Mouse (Mus musculus): ENCODE results near the gene Ifih1. TPM values are rescaled to one million over a fixed set of nuclear protein-coding genes. Genes with fewer than 3 reads are reported as not detected.

Gene Ifih1
- total RNA-seq (2022) = 1 to 10 TPM; 2.5 to 3.5 (median 2.9) TPM

DNA sequence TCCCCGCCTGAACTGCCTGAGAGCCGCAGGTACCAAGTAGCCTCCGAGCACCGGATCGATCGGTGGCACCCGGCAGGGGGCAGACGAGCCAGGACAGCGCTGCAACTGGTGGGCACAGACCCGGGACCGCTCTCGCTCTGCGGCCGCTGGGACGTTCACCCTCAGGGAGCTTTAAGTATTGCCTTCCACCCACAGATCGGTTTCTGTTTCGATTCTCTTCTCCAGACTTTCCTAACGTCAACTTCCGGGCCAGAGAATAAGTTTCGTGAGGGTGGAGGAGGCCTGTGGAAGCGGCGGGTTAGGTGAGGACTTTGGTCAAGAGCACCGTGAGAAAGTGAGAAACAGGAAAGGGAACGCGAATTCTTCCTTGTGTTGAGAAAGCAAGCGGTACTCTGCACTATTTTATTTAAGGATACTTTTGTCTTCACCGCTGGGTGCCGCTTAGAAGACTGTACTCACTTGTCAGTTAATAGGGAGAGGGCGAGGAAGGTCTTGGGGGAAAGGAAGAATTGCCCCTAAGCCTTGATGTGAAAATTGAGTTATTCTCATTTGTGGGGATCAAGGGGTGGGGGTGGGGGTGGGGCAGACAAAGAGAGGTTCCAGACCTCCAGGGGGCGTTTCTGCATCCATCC, at the start of gene Ifih1:
TSS of gene Ifih1 (minus strand) at position 242 of the 632 bp plus-strand sequence.
- peak; percentile 18 to 38 for DNase-seq (ENCODE audit: low spot score in 2 of 2)

DNA sequence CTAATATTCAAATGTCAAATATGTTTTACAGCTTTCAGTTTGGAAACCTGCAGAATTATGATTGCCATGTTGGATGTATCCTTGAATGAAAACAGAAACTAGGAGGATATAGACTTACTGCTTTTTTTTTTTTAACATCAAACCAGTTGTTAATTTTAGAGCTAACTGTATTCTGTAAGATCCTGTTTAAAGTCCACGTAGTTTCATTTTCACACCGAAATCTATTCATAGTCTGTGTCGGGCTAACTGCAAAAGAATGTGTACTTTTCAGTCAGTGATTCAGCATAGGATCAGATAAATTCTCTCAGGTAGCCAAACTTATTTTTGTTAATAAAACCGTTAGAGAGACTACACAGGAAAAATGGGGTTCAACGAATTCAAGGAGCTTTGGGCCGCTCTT, 39.9 kb upstream of the Ifih1 start:
- DNase-seq (ENCODE audit: low spot score in 2 of 2) = no peak

DNA sequence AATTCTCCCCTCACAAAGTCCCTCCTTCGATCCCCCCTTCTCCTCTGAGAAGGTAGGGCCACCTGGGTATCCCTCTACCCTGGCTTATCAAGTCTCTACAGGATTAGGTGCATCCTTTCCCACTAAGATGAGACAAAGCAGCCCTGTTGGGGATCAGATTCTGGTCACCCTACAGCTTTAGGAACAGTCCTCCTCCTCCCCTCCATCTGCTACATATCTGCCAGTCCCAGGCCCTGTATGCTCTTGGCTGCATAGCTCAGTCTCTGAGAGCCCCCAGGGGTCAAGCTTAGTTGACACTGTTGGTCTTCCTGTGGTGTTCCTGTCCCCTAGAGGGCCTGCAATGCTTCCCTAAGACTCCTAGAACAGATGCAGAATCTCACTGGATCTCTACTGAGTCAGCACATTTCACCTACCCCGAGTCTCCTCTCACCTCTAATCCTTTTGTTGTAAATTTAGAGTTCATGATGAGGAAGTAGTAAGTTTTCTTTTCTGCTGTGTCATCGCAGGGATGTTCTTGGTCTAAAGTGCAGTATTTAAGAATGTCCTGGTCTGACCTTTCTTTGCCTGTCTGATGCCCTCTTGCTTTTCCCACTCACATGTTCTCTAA, 39.0 kb upstream of the Ifih1 start:
- no peak for DNase-seq (ENCODE audit: low spot score in 2 of 2)

DNA sequence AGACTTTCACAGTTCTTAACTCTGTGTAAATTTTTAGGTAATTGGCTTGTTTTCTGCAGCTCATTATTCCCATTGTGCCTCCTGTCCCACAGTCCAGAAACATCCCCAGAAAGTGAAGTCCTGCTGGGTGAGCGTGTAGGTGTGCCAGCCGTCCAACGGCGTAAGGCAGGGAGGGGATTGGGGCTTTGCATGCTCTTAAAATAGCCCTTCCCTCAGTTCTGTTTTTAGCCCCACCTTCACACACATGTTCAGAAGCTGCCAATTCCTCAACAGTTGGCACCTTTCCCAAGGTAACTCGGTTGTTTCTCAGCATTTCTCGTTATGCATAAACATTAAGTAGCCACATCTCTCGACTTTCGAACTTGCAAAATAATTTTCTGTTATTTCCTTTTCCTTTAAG, 35.6 kb upstream of the Ifih1 start:
- DNase-seq (ENCODE audit: low spot score in 2 of 2) = peak in 1 of 2 experiments; percentile 17

DNA sequence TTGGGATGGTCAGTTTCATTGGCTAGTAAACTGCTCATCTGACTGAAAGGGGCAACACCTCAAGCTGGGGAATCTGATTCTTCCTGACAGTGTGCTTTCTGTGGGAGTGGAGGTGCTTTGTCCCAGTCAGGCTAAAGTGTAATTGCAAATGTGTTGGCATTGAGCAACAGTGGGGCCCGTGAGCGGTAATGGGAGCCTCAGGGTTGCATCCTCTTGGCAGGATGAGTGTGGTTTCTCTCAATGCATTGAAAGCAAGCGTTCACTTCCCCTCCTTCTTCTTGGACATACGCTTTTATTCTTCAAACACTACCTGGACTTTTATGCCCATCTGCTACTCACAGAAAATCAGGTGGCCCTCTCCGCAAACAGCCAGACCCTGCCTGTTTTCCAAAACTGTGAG, 26.7 kb upstream of the Ifih1 start:
- no peak for DNase-seq (ENCODE audit: low spot score in 2 of 2)

DNA sequence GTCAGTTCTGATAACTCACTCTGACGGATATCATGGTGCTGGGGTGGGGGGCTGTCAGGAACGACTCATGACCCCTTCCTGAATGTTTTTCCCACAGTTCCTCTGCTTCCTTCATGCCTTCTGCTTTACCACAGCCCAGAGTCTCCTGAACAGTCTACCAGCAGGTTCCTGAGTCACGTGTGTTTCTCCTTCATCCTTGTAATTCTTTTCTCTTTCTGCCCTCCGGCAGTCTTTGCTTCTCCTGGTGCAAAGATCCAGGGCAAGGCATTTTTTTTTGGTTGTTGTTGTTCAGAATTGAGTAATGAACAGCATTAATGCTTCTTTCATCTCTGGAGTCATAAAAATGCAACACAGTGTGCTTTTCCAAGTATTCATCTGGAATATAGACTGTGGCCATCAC, 24.7 kb upstream of the Ifih1 start:
- no peak for DNase-seq (ENCODE audit: low spot score in 2 of 2)

DNA sequence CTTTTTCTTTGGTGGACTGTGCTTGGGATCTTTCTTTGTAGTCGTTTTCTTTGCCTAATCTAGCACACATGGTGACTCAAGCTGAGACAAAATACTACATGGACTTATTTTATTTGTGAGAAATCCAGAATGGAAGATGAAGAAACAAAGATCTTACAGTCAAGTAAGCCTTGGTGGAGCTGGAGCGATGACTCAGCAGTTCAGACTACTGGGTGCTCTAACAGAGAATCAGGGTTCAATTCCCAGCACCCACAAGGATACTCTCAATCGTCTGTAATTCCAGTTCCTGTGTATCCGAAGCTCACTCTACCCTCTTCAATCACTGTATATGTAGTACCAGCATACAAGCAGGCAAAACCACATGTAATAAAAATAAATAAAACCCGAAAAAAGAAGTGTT, 24.2 kb upstream of the Ifih1 start:
- no peak for DNase-seq (ENCODE audit: low spot score in 2 of 2)

DNA sequence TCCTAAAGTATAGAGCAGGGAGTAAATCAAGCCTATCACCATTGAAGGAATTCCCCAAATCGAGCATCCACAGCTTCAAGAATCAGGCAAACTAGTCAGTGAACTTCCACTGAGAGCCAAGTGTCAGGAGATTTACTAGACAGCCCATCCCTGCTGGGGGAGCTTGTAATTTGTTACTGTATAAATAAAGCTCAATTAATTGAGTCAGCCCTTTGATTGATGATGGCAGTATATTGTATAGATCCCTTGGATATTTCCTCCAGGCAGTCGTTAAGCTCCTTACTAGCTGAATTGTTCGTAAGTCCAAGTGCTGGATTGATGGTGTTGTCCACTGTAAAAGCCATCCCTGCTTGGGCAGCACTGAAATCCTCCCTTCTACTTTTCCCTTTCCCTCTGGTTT, 23.8 kb upstream of the Ifih1 start:
- DNase-seq (ENCODE audit: low spot score in 2 of 2) = no peak

DNA sequence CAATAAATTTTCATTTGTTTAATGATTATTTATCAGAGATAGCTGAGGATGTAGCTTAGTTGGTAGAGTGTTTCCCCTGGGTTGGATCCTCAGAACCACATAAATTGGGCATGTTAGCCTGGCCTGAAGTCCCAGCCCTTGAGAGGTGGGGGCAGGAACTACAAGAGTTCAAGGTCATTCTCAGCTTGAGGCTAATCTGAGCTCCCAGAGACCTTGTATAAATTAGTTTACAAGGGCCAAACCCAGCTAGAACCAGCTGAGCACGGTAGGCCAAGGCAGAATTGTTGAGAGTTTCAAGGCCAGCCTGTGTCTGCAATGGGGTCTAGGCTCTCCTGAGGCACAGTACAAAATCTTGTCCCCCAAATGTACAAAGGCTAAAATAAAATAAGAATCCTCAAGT, 19.5 kb upstream of the Ifih1 start:
- no peak for DNase-seq (ENCODE audit: low spot score in 2 of 2)

DNA sequence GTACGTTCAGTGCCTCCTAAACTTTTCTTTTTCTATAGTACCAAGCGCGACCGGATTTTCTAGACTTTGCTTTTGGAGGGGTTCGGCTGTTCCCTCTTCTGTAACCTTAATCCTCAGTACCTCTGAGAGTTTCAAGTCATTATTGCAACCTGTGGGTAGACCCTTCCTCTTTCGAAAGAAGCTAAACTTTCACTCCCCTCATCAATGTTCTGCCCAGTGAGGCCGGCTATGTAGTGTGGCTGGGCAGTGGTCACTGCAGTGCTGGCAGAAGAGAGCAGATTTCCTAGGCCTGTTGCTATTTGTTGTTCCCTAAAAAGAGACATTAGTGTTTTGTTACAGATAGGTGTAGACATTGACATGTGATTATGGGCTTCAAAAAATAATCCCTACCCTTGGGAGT, 18.8 kb upstream of the Ifih1 start:
- DNase-seq (ENCODE audit: low spot score in 2 of 2) = no peak

DNA sequence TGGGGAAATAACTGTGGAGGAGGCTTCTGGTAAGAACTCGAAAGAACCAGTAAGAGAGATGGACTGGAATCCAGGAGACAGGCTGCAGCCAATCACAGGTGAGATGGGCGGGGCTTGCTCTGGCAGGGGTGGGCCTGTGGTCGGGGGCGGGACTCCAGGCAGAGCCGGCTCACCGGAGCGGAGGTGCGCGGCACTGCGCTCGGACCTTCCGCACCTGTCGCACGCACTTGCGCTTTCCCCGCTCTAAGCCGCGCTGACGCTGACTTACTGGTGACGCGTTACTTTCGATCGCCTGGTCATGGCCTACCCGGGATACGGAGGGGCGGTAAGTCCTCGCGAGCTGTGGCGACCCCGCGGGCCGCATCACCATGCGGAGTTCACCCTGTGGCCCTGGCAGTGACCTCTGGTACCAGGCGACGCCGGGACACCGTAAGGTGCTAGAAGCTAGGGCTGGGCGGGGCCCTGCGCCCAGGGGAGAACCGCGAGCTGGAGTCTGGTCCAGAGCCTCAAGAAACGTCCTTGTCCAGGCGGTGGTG, 18.1 kb upstream of the Ifih1 start, which contains the start of gene Gca:
TSS of gene Gca (plus strand) at position 151 of the 536 bp plus-strand sequence.
- DNase-seq (ENCODE audit: low spot score in 2 of 2) = peak; percentile 54 to 68

DNA sequence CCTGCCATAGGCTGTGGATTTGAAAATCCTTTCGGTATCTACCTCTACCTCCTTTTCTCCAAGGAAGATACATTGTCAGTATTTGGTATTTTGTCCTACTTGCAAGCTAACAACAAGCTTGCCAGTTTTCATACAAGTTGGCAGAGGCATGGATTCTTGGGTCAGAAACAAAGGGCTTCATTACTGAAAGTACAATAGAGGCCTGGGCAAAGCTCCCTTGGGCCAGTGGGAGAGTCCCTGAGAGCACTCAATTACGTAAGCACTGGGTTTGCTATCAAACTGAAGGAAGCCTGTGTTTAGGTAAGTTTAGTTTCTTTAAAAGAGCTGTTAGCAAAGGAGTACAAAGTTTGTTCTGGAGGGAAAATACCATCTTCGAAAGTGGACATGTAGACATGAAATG, 16.5 kb upstream of the Ifih1 start:
- DNase-seq (ENCODE audit: low spot score in 2 of 2) = no peak

DNA sequence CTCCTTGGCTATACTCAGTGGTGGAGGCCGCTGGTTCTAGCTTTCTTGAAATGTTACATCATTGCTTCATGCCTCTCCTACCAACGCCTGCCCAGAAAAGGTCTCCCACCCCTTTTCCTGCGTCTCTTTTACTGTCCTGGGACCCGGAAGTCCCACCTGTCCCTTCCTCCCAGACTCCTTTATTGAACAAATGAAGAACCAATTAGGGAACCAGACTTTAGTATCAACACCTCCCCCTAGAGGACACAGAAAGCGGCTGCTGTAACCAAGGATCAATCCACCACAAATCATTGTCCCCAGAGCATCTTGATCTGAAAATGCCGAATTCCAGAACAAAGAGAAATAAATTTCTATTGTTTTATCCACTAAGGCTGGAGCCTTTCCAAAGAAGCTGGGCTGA, 14.5 kb upstream of the Ifih1 start:
- no peak for DNase-seq (ENCODE audit: low spot score in 2 of 2)

DNA sequence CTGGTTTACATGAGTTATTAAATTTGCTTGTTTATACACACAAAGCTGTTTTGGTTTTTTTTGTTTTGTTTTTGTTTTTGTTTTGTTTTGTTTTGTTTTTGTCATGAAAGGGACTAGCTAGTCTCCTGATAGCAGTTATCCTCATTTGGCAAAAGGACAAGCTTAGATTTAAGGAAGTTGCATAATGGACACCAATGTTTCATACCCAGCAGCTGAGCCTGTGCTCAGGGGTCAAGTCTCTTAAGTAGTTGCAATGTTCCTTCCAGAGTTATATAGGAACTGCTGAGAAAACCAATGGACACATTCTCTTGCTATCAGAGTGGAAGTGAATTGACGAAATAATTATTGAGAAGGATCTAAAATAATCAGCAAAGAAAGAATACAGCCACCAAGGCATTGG, 10.0 kb upstream of the Ifih1 start:
- DNase-seq (ENCODE audit: low spot score in 2 of 2) = no peak

DNA sequence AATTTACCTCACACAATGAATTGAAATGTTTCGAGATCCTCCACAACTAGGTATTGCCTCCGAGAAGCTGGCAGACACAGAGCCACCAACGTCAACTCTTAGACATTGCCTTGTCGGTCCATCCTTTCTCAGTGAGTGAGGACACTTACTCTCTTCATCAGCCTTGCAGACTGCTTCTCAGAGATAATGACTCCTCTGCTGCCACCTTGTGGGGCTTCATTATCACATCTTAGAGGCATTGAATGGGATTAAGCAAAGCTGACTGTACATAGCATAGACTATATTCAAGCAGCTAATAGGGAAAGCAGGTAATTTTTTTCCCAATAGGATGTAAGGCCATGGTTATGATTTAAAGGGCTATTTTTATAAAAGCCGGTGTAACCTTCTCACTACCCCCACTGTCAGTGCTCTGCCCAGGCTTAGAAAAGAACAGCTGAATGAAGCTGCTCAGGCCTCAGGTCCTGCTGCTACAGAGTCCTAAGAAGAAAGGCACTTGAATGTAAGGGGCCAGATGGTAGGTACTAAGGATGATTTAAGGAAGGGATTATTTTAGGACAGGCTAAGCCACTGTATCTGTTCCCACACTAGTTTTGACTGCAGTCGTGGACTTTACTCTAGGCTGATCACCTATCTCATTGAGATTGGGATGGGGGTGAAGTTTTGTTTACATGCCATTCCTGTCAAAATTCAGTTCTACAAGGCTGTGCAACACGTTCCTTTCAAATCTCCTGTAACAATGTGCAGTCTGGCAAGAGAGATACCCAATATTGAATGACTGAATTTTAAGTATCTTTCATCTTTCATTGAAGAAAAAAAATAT, 8.7 kb upstream of the Ifih1 start:
- peak; percentile 7 to 18 for DNase-seq (ENCODE audit: low spot score in 2 of 2)

DNA sequence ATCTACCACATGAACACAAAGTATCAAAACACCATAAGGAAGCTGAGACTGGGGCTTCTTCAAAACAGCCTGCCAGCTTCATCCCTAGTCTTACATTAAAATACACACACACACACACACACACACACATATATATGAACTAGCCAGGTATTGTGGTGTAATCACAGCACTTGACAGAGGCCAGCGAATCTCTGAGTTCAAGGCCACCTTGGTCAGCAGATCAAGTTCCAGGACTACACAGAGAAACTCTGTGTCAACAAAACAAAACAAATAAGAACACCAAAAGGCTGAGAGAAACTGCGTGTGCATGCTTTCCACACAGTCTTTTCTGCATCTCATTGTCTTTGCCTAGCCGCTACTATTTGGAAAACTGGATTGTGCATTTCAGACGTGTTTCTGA, 6.4 kb upstream of the Ifih1 start:
- DNase-seq (ENCODE audit: low spot score in 2 of 2) = no peak

DNA sequence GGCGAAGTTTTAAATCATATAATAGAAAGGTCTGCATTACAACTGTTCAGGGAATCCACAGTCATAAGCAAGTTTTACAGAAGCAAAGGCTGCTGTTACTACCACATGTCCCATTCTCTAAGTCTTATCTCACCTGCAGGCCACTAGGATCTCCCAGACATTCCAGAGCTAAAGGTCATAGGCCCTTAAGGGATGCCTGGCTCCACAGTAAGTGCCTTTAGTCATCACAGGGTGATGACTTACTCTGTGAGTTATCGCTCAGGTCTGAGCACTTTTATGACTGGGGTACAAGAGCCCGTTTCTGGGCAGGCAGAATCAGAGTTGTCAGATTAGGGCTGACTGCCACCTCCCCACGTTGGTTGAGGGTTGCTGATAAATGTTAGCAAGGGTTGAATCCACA, 5.8 kb upstream of the Ifih1 start:
- DNase-seq (ENCODE audit: low spot score in 2 of 2) = no peak

DNA sequence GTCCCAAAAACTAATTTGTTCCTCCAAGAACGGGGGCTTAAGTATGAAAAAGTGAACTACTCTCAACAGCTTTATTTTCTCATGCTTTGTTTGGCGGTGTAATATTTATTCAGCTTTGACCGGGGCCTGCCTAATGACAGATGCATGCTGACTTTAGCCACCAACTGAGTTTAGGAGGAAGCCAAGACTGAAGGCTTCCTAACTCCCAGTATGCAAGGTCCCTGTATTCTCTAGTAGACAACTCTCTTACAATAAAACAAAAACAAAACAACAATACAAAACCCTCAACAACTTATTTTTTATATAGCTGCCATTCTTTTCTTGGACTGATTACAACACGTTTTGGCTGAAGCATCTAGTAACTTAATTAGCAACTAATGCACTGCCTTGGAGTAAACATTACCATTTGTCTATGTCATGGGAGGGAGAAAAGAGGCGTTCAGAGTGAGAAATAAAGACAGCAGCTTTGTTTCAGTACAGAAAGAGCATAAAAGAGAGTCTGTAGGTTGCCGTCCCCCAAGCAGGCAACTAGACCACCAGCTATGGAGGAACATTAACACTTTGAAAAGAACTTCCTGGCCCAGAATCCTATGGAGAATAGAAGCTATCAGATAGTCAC, 725 bp upstream of the Ifih1 start:
- no peak for DNase-seq (ENCODE audit: low spot score in 2 of 2)

DNA sequence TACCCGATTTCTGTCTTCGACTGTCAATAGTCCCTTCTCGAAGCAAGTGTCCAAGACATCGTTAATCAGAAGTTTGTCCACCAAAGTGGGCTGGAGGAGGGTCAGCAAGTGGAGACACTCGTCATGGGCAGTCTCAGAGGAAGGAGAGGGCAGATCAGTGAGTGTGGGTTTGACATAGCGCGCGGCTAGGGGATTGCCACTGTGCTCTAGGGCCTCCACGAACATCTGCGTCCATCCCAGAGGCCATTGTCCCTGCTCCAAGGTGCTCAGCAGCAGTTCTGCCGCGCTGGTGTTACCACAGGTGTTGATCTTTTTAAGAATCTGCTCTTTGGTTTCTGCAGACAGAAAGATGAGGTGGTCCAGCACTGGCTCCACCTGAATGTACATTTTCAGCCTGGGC, 580 bp downstream of the Ifih1 start:
- no peak for DNase-seq (ENCODE audit: low spot score in 2 of 2)

DNA sequence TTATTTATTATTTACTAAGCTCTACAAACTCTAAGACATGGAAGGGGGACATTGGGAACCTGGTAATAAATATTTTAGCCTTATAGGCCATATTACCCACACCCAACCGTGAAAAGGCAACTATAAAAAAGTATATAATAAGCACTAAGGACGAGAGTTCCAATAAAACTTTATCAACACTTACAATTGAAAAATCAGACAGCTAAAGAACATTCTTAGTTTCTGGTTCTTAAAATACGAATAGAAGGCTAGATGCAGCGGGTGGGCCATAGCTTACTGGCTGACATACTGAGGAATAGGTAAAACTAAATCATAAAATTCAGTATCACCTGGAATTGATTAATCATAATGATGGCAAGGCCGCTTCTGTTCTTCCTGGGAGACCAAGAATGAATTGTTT, 1.2 kb downstream of the Ifih1 start:
- DNase-seq (ENCODE audit: low spot score in 2 of 2) = no peak

DNA sequence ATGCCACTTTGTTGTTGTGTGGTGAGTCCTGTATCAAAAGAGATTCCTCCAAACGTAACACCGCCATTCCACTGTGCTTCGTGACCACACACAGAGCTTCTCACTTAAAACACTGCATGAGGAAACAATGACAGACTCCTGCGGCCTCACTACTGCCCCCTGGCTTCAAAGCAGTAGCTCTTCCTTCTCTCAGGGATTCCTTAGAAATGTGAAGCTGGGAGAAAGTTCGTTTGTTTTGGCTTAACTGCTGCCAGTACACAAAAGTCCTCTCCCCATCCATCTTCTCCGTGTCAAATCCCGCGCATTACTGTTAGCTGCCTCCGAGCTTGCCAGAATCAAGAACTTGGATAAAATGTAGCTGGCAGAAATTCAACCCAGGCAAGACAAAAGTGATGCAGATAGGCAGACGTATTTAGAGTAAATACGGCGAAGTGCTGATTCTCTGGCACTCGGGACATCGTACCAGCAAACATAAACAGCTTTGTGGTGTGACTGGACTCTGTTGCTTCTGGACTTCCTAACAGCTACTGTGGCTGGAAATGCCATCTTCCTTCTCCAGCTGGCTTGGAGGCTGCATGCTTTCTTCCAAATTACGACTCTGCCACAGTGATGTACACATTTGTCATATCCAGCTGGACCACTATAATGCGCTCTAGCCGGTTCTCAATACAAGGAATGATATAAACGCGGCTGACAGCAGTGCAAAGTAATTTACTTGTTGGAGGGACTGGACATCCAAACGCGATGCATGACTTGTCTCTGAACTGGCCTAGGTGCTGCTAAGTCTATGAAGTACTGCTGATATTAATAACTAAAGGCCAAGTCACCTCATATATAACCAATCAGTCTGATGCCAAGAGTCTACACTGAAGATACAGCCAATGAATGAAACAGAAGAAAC, 2.4 kb downstream of the Ifih1 start:
- no peak for DNase-seq (ENCODE audit: low spot score in 2 of 2)

Data from gastrocnemius, adult 8-10 months (tissue).